Mouse (Mus musculus) liver, embryonic 13.5 days (tissue): Measurements from ENCODE around the gene Spr. TPM values are rescaled to one million over a fixed set of nuclear protein-coding genes. Genes with fewer than 3 reads are reported as not detected.
"Not testable (repeated sequence)": the region's sequence is repeated elsewhere in the genome, so short reads cannot be mapped to it uniquely, and the experiment has no call there.

ENCODE experiments used
- ATAC-seq: fragments of 200-750 bp; cut with Nextera tagmentation; 2 replicates; pipeline ENCODE4 v1.8.0; 2017; ENCODE audit warnings: low read depth, mild to moderate bottlenecking, moderate number of reproducible peaks, moderate library complexity
- DNase-seq: peaks from one replicate; pipeline ENCODE4 v3.0.0; 2022
- H3K27ac ChIP-seq: fragments of 300-500 bp; sonication (generic); 2 replicates; pipeline ENCODE4 v1.5.1; 2015; ENCODE audit warnings: moderate library complexity, mild to moderate bottlenecking, inconsistent platforms
- H3K27me3 ChIP-seq: fragments of 300-500 bp; sonication (generic); 2 replicates; pipeline ENCODE4 v1.6.1; 2015; ENCODE audit warnings: mild to moderate bottlenecking, inconsistent platforms
- H3K36me3 ChIP-seq: fragments of 300-500 bp; sonication (generic); 2 replicates; pipeline ENCODE4 v1.6.1; 2015; ENCODE audit warnings: mild to moderate bottlenecking, inconsistent platforms
- H3K4me1 ChIP-seq: fragments of 300-500 bp; sonication (generic); replicated peaks from 2 replicates; pipeline ENCODE4 v1.6.1; 2015; ENCODE audit warnings: inconsistent platforms
- H3K4me2 ChIP-seq: fragments of 300-500 bp; sonication (generic); 2 replicates; pipeline ENCODE4 v1.6.1; 2015; ENCODE audit warnings: inconsistent platforms, mild to moderate bottlenecking, moderate library complexity
- H3K4me3 ChIP-seq: fragments of 300-500 bp; sonication (generic); replicated peaks from 2 replicates; pipeline ENCODE4 v1.5.1; 2015; ENCODE audit warnings: mild to moderate bottlenecking, inconsistent platforms
- H3K9ac ChIP-seq: fragments of 300-500 bp; sonication (generic); 2 replicates; pipeline ENCODE4 v1.6.1; 2015; ENCODE audit warnings: mild to moderate bottlenecking, inconsistent platforms
- H3K9me3 ChIP-seq: fragments of 300-500 bp; sonication (generic); replicated peaks from 2 replicates; pipeline ENCODE4 v1.6.1; 2016; ENCODE audit warnings: inconsistent platforms
- WGBS: fragments of 180-500 bp; shearing (Covaris S2); methylation state at CpG from one replicate; pipeline ENCODE4 v1.1.7; 2015; ENCODE audit not compliant: insufficient replicate concordance; 5-methylcytosine and 5-hydroxymethylcytosine counted together
- polyA plus RNA-seq: library from polyadenylated mRNA; unstranded; fragments of >200 nt; fragmentation: Nextera tagmentation; extraction: Ambion mirVana; gene quantifications from 2 replicates; pipeline ENCODE4 v1.2.1, GENCODE M21; 2015

Spr gene
- 29.5 and 30.7 TPM in 2 replicates for polyA plus RNA-seq

- Histone ChIP-seq H3K27me3 (no peaks in the 10 kb centered on the region), H3K9me3 (no peaks in the 10 kb centered on the region), H3K4me3 (peak within 1 kb of the TSS; percentile 78), H3K27ac (peak within 1 kb of the TSS; percentile 81), H3K9ac (peak within 1 kb of the TSS; percentile 82), H3K4me2 (peak within 1 kb of the TSS; percentile 81), H3K4me1 (peaks cover 5% of the 10 kb centered on the region; the same call in 1 of the 2 replicates), H3K36me3 (peaks cover 15% of the 10 kb centered on the region; the same call in 1 of the 2 replicates)
- ATAC-seq (peak; percentile 88), DNase-seq (peak; percentile 77)
- under 1% methylated on average over 49 of the region's 49 CpGs for WGBS
Measured at GRCm38 (mm10) chr6:85137217-85138035, at the start of gene Spr. Spr (minus strand) TSS chr6:85137766.

- H3K9ac ChIP-seq = no peak overlapping the region
- 3% methylated on average over 15 of the region's 15 CpGs for whole genome bisulfite sequencing
- H3K9me3 ChIP-seq = no peaks in the 10 kb centered on the region
- no peaks in the 10 kb centered on the region for H3K36me3 ChIP-seq
- H3K4me3 ChIP-seq = no peak overlapping the region
- ATAC-seq = no peak
- H3K27ac ChIP-seq = no peak overlapping the region
- H3K4me2 ChIP-seq = no peak overlapping the region
- H3K4me1 ChIP-seq = peaks cover 5% of the 10 kb centered on the region
- H3K27me3 ChIP-seq = peaks cover 85% of the 10 kb centered on the region
- DNase-seq = no peak
Measured at GRCm38 (mm10) chr6:85186744-85187059, 49.1 kb upstream of the Spr start.

- DNase-seq = no peak
- peaks cover 5% of the 10 kb centered on the region for H3K4me1 ChIP-seq
- H3K9me3 ChIP-seq = no peaks in the 10 kb centered on the region
- no peaks in the 10 kb centered on the region for H3K36me3 ChIP-seq
- ATAC-seq = no peak
- 5% methylated on average over 33 of the region's 33 CpGs for WGBS
- peak overlapping the region; percentile 30; the same call in 1 of the 2 replicates for H3K4me2 ChIP-seq
- peaks cover 80% of the 10 kb centered on the region for H3K27me3 ChIP-seq
- no peak overlapping the region for H3K27ac ChIP-seq
- H3K9ac ChIP-seq = no peak overlapping the region
- H3K4me3 ChIP-seq = peak overlapping the region; percentile 14; the same call in 1 of the 2 replicates
Measured at GRCm38 (mm10) chr6:85186033-85186743, 48.6 kb upstream of the Spr start.

GRCm38 (mm10) chr6:85183951-85184350 is 46.4 kb upstream of the Spr start:
- no peak overlapping the region for H3K27ac ChIP-seq
- ATAC-seq = no peak
- no peak for DNase-seq
- H3K4me2 ChIP-seq = no peak overlapping the region
- H3K36me3 ChIP-seq = no peaks in the 10 kb centered on the region
- no peaks in the 10 kb centered on the region for H3K9me3 ChIP-seq
- H3K9ac ChIP-seq = no peak overlapping the region
- peaks cover 68% of the 10 kb centered on the region for H3K27me3 ChIP-seq
- WGBS = 44% methylated on average over 3 of the region's 3 CpGs
- peaks cover 5% of the 10 kb centered on the region for H3K4me1 ChIP-seq
- H3K4me3 ChIP-seq = no peak overlapping the region

- peaks cover 30% of the 10 kb centered on the region for H3K27me3 ChIP-seq
- ATAC-seq = no peak
- no peak overlapping the region for H3K4me3 ChIP-seq
- no peak for DNase-seq
- no peaks in the 10 kb centered on the region for H3K9me3 ChIP-seq
- H3K4me1 ChIP-seq = no peaks in the 10 kb centered on the region
- WGBS = 42% methylated on average over 2 of the region's 2 CpGs
- no peak overlapping the region for H3K4me2 ChIP-seq
- no peaks in the 10 kb centered on the region for H3K36me3 ChIP-seq
- H3K9ac ChIP-seq = no peak overlapping the region
- no peak overlapping the region for H3K27ac ChIP-seq
Measured at GRCm38 (mm10) chr6:85180036-85180435, 42.5 kb upstream of the Spr start.

GRCm38 (mm10) chr6:85179569-85179968 is 42.0 kb upstream of the Spr start:
- H3K4me3 ChIP-seq = no peak overlapping the region
- no peak for ATAC-seq
- 58% methylated on average over 3 of the region's 3 CpGs for WGBS
- no peak overlapping the region for H3K27ac ChIP-seq
- no peaks in the 10 kb centered on the region for H3K36me3 ChIP-seq
- H3K9me3 ChIP-seq = no peaks in the 10 kb centered on the region
- no peak overlapping the region for H3K4me2 ChIP-seq
- H3K4me1 ChIP-seq = no peaks in the 10 kb centered on the region
- H3K9ac ChIP-seq = no peak overlapping the region
- peaks cover 26% of the 10 kb centered on the region for H3K27me3 ChIP-seq
- DNase-seq = no peak

- no peak overlapping the region for H3K27ac ChIP-seq
- H3K36me3 ChIP-seq = no peaks in the 10 kb centered on the region
- no peak overlapping the region for H3K4me3 ChIP-seq
- 52% methylated on average over 11 of the region's 11 CpGs for WGBS
- DNase-seq = no peak
- ATAC-seq = no peak
- H3K9ac ChIP-seq = no peak overlapping the region
- no peaks in the 10 kb centered on the region for H3K4me1 ChIP-seq
- H3K9me3 ChIP-seq = no peaks in the 10 kb centered on the region
- H3K27me3 ChIP-seq = peaks cover 10% of the 10 kb centered on the region
- H3K4me2 ChIP-seq = no peak overlapping the region
Measured at GRCm38 (mm10) chr6:85165440-85165921, 27.9 kb upstream of the Spr start.

GRCm38 (mm10) chr6:85160201-85160923 is 22.8 kb upstream of the Spr start:
- no peak overlapping the region for H3K4me2 ChIP-seq
- H3K27ac ChIP-seq = no peak overlapping the region
- peaks cover 7% of the 10 kb centered on the region for H3K27me3 ChIP-seq
- no peak for ATAC-seq
- no peaks in the 10 kb centered on the region for H3K9me3 ChIP-seq
- no peak overlapping the region for H3K4me3 ChIP-seq
- no peaks in the 10 kb centered on the region for H3K36me3 ChIP-seq
- peak; percentile 43 for DNase-seq
- peaks cover 6% of the 10 kb centered on the region for H3K4me1 ChIP-seq
- H3K9ac ChIP-seq = no peak overlapping the region
- 32% methylated on average over 4 of the region's 4 CpGs for whole genome bisulfite sequencing

- H3K4me3 ChIP-seq, H3K36me3 ChIP-seq, H3K9ac ChIP-seq, ATAC-seq, H3K27ac ChIP-seq, H3K4me2 ChIP-seq, H3K9me3 ChIP-seq: not testable (repeated sequence)
- peak; percentile 11 for DNase-seq
- WGBS = 25% methylated on average over 6 of the region's 6 CpGs
- Histone ChIP-seq H3K4me1 (peaks cover 14% of the 10 kb centered on the region), H3K27me3 (peaks cover 14% of the 10 kb centered on the region)
Measured at GRCm38 (mm10) chr6:85159092-85159760, 21.7 kb upstream of the Spr start.

- H3K4me3 ChIP-seq, H3K9me3 ChIP-seq, DNase-seq, H3K36me3 ChIP-seq, H3K4me2 ChIP-seq, H3K27ac ChIP-seq, H3K9ac ChIP-seq: not testable (repeated sequence)
- peak; percentile 64; the same call in 1 of the 2 replicates for ATAC-seq
- 57% methylated on average over 4 of the region's 4 CpGs for WGBS
- peaks cover 14% of the 10 kb centered on the region for H3K27me3 ChIP-seq
- peaks cover 14% of the 10 kb centered on the region for H3K4me1 ChIP-seq
Measured at GRCm38 (mm10) chr6:85158040-85158804, 20.7 kb upstream of the Spr start.
